Mouse (Mus musculus): ENCODE measurements around the gene Rtn3.

The Rtn3 gene

GRCm38 (mm10) chr19:7382903-7383865 is 99.9 kb downstream of the Rtn3 start, which contains the start of gene Spindoc:
Gene Spindoc (minus strand): TSS chr19:7382994.
- peak; percentile 96 for DNase-seq (ENCODE audit: low read depth, low spot score)

GRCm38 (mm10) chr19:7382248-7382902 is 100.7 kb downstream of the Rtn3 start:
- peak; percentile 70 for DNase-seq (ENCODE audit: low read depth, low spot score)

- DNase-seq (ENCODE audit: low read depth, low spot score): peak; percentile 50
Observed at GRCm38 (mm10) chr19:7381906-7382247, 101.2 kb downstream of the Rtn3 start.

GRCm38 (mm10) chr19:7377639-7378038 is 105.4 kb downstream of the Rtn3 start:
- DNase-seq (ENCODE audit: low read depth, low spot score): peak; percentile 62
